Mouse (Mus musculus): ENCODE data around the gene Tubb3. TPM values are rescaled to one million over a fixed set of nuclear protein-coding genes. Genes with fewer than 3 reads are reported as not detected.
"Not testable (repeated sequence)": the region's sequence is repeated elsewhere in the genome, so short reads cannot be mapped to it uniquely, and the experiment has no call there.

The Tubb3 gene
- total and polyA plus RNA-seq, 2 experiments from 2014 or later = 1,610 to 3,792 TPM

- Histone ChIP-seq H3K9me3 (ENCODE audit: low read length) (no peaks in the 10 kb centered on the region), H3K4me2 (ENCODE audit: low read depth, low read length) (peak overlapping the region; percentile 85), H3K27ac (peak overlapping the region; percentile 94), H3K27me3 (ENCODE audit: insufficient read depth, low read length) (no peaks in the 10 kb centered on the region), H3K9ac (replicated peaks; ENCODE audit: low read length) (peak overlapping the region; percentile 79), H3K4me1 (ENCODE audit: insufficient read depth, low read length) (peaks cover 21% of the 10 kb centered on the region; the same call in 1 of the 2 replicates), H3K36me3 (ENCODE audit: insufficient read depth, low read length) (no peaks in the 10 kb centered on the region), H3K4me3 (ENCODE audit: low read length) (peak overlapping the region; percentile 62)
- no peak for TF ChIP-seq CTCF (IDR thresholded peaks at IDR 0.05; ENCODE audit: low read depth)
- DNase-seq (ENCODE audit: low spot score) = peak; percentile 52
- 2% methylated on average over 16 of the region's 16 CpGs for WGBS
- ATAC-seq = peak; percentile 22
Observed at GRCm38 (mm10) chr8:123411781-123412327, 630 bp downstream of the Tubb3 start.

GRCm38 (mm10) chr8:123412560-123413170 lies 1.4 kb downstream of the Tubb3 start:
- Histone ChIP-seq H3K4me3 (ENCODE audit: low read length) (peak overlapping the region; percentile 62), H3K27ac (peak overlapping the region; percentile 94), H3K4me2 (ENCODE audit: low read depth, low read length) (peak overlapping the region; percentile 85), H3K27me3 (ENCODE audit: insufficient read depth, low read length) (no peaks in the 10 kb centered on the region), H3K9ac (replicated peaks; ENCODE audit: low read length) (peak overlapping the region; percentile 79), H3K4me1 (ENCODE audit: insufficient read depth, low read length) (peaks cover 21% of the 10 kb centered on the region; the same call in 1 of the 2 replicates), H3K36me3 (ENCODE audit: insufficient read depth, low read length) (no peaks in the 10 kb centered on the region), H3K9me3 (ENCODE audit: low read length) (no peaks in the 10 kb centered on the region)
- DNase-seq (ENCODE audit: low spot score) (peak; percentile 85), ATAC-seq (0 out of 2 replicates have a peak, but pooled peaks have one; percentile 8)
- under 1% methylated on average over 12 of the region's 12 CpGs for WGBS
- TF ChIP-seq CTCF (IDR thresholded peaks at IDR 0.05; ENCODE audit: low read depth) = no peak

DNA sequence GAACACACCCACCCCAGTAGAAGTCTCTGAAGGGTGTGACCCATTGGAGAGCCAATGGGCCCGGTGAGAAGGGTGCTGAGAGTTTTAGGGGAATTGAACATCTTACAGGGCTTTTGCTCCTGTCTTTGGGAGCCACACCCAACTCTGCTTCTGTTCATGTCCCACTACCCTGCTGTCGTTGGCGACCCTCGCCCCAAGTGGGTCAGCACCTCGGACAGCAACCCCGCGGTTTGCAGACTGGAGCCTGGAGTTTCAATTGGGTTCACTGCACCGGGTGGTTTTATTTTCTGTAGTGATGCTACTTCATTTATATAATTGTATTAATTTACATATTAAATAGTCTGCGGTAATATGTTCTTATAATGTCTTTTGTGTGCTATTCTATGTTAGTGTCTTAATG lies 3.0 kb downstream of the Tubb3 start:
- DNase-seq (ENCODE audit: low spot score) (no peak), ATAC-seq (no peak)
- Histone ChIP-seq H3K36me3 (ENCODE audit: insufficient read depth, low read length) (peaks cover 13% of the 10 kb centered on the region), H3K27me3 (ENCODE audit: insufficient read depth, low read length) (no peaks in the 10 kb centered on the region), H3K4me1 (ENCODE audit: insufficient read depth, low read length) (peaks cover 17% of the 10 kb centered on the region; the same call in 1 of the 2 replicates), H3K27ac (peak overlapping the region; percentile 94), H3K4me3 (ENCODE audit: low read length) (peak overlapping the region; percentile 62), H3K9ac (replicated peaks; ENCODE audit: low read length) (peak overlapping the region; percentile 79), H3K4me2 (ENCODE audit: low read depth, low read length) (peak overlapping the region; percentile 85), H3K9me3 (ENCODE audit: low read length) (no peaks in the 10 kb centered on the region)
- 6% methylated on average over 9 of the region's 9 CpGs for WGBS
- TF ChIP-seq CTCF (IDR thresholded peaks at IDR 0.05; ENCODE audit: low read depth) = no peak

GRCm38 (mm10) chr8:123414997-123415696 lies 3.9 kb downstream of the Tubb3 start:
- H3K4me1 ChIP-seq (ENCODE audit: insufficient read depth, low read length); H3K9ac ChIP-seq (replicated peaks; ENCODE audit: low read length); H3K27ac ChIP-seq; ATAC-seq; H3K27me3 ChIP-seq (ENCODE audit: insufficient read depth, low read length); H3K9me3 ChIP-seq (ENCODE audit: low read length): not testable (repeated sequence)
- H3K4me2 ChIP-seq (ENCODE audit: low read depth, low read length) = peak overlapping the region; percentile 85
- peak overlapping the region; percentile 62 for H3K4me3 ChIP-seq (ENCODE audit: low read length)
- H3K36me3 ChIP-seq (ENCODE audit: insufficient read depth, low read length) = peaks cover 20% of the 10 kb centered on the region
- TF ChIP-seq CTCF (IDR thresholded peaks at IDR 0.05; ENCODE audit: low read depth) = peak; percentile 7; the same call in 1 of the 2 replicates
- WGBS = 76% methylated on average over 5 of the region's 5 CpGs
- DNase-seq (ENCODE audit: low spot score) = peak; percentile 50

GRCm38 (mm10) chr8:123415967-123416943 lies 5.0 kb downstream of the Tubb3 start:
- H3K9me3 ChIP-seq (ENCODE audit: low read length) = no peaks in the 10 kb centered on the region
- peak overlapping the region; percentile 6; the same call in 1 of the 2 replicates for H3K4me3 ChIP-seq (ENCODE audit: low read length)
- no peaks in the 10 kb centered on the region for H3K27me3 ChIP-seq (ENCODE audit: insufficient read depth, low read length)
- H3K27ac ChIP-seq = no peak overlapping the region
- WGBS = 65% methylated on average over 8 of the region's 8 CpGs
- DNase-seq (ENCODE audit: low spot score) = peak; percentile 66
- peak overlapping the region; percentile 85; the same call in 1 of the 2 replicates for H3K4me2 ChIP-seq (ENCODE audit: low read depth, low read length)
- peak; percentile 67 for TF ChIP-seq CTCF (IDR thresholded peaks at IDR 0.05; ENCODE audit: low read depth)
- H3K9ac ChIP-seq (replicated peaks; ENCODE audit: low read length) = no peak overlapping the region
- peaks cover 31% of the 10 kb centered on the region for H3K36me3 ChIP-seq (ENCODE audit: insufficient read depth, low read length)
- H3K4me1 ChIP-seq (ENCODE audit: insufficient read depth, low read length) = peaks cover 8% of the 10 kb centered on the region; the same call in 1 of the 2 replicates
- no peak for ATAC-seq

Measured in hindbrain, postnatal 0 days (tissue).